Mouse (Mus musculus) embryonic fibroblast, embryonic 13.5 days (primary cell): ENCODE measurements at regions not wholly inside any gene's neighbourhood (a gene's known extent, or its start where the extent isn't known, plus 50 kb on each side); places are given as distances from the start of the nearest gene placed in this dataset.

Source experiments
- H3K27ac ChIP-seq: 2 replicates; pipeline ENCODE4 v1.5.1; 2012; ENCODE audit warnings: low read length, control low read depth, inconsistent platforms; ENCODE audit not compliant: insufficient read depth
- H3K4me1 ChIP-seq: 2 replicates; pipeline ENCODE4 v1.6.1; 2011; ENCODE audit warnings: low read length; ENCODE audit not compliant: control insufficient read depth, insufficient read depth
- H3K4me3 ChIP-seq: 2 replicates; pipeline ENCODE4 v1.5.1; 2011; ENCODE audit warnings: mild to moderate bottlenecking, control low read depth, low read length; ENCODE audit not compliant: insufficient read depth
- CTCF ChIP-seq: IDR thresholded peaks from 2 replicates; pipeline ENCODE4 v1.5.1; 2011; ENCODE audit warnings: mild to moderate bottlenecking, control low read depth, low read length, moderate library complexity, borderline replicate concordance; ENCODE audit not compliant: insufficient read depth
- POLR2A ChIP-seq: IDR thresholded peaks from 2 replicates; pipeline ENCODE4 v1.6.1; 2011; ENCODE audit warnings: low read depth, mild to moderate bottlenecking, control low read depth, low read length, moderate library complexity

DNA sequence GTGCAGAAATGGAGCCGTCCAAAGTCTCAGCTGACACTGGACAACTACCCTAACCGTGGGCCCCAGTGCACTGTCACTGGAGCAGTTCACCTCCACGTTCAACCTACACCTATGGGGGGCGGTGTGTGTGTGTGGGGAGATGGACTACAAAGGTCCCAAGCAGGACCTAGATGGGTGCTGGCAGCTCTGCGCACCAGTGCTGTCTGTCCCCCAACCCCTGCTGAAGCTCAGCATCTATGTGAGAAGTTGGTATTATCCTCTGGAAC, 117.7 kb upstream of the Lhx1 start:
- TF ChIP-seq CTCF (no peak), POLR2A (no peak)
- Histone ChIP-seq H3K4me3 (no peak overlapping the region), H3K27ac (no peak overlapping the region), H3K4me1 (no peaks in the 10 kb centered on the region)

DNA sequence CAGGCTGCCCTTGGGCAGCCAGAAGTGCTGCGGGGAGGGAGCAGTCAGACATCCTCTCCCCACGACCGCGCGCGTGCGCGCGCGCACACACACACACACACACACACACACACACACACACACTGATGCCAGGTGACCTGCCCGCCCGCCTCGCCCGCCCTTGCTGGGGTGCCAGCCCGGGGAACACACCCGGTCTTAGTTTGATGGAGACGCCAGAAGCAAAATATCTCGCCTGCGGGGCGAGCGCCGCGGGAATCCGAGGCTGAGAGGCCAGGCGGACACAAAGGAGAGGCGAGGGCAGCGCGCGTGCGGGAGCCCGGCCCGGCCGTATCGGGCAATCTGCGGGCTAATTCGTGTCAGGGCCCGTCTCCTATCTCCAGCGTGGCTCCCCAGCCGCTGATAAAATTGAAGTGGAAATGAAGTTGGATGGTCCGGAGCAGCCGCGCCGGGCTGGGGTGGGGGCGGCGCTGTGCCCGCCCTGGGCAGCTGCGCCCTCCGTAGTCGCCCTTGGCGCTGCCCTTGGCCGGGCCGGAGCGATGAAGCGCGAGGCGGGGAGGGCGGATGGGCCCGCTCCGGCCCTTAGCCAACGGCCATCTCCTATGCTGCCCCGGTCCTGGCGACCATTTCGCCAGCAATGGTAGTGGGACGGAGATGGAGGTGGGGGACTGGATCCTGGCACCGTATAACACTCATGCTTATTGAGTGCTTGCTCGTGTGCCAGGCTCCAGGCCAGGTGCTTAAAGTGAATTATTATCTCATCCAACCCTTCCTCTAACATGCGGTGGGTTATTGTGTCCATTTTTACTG, 117.2 kb upstream of the Lhx1 start:
- TF ChIP-seq CTCF, result no peak
- no peak for TF ChIP-seq POLR2A
- H3K4me3 ChIP-seq, result no peak overlapping the region
- no peak overlapping the region for H3K27ac ChIP-seq
- H3K4me1 ChIP-seq, result no peaks in the 10 kb centered on the region

DNA sequence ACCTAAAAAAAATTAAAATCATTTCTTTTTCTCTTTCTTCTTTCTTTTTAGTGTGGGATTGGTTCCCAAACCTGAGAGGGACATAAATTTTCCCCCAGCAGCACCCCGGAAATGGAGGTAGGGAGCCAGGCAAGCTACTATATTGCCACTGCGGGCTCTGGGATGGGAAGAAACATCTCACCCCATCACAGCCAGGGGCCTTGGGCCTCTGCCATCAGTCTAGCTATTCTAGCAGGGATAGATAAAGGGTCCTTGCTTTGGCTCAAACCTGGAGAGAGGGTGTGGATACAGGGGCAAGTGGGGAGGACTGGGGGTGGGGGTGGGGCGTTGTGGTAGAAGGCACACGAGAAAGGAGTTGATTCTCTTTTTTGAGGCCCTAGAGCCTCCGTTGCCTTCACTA, 116.3 kb upstream of the Lhx1 start:
- no peak overlapping the region for H3K4me3 ChIP-seq
- TF ChIP-seq POLR2A (no peak), CTCF (no peak)
- H3K4me1 ChIP-seq, result no peaks in the 10 kb centered on the region
- no peak overlapping the region for H3K27ac ChIP-seq

DNA sequence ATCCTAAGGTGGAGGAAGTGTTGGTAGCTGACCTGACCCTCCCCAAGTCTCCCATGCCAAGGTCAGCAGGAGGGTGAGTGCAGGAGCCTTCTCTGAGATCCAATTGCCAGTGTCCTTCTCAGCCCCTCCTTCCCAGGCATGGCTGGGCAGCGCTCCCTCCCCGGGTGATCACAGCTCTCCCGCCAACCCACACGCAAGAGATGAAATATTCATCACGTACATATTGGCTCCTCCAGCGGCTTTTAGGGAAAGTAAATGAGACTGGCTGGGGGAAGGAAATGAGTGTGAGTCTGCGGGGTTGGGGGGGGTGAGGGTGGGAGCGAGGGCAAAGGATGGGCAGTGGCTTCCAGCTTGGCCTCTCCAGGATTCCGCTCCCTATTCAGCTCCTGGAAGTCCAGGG, 113.0 kb upstream of the Lhx1 start:
- Histone ChIP-seq H3K4me3 (no peak overlapping the region), H3K27ac (no peak overlapping the region), H3K4me1 (no peaks in the 10 kb centered on the region)
- TF ChIP-seq POLR2A (no peak), CTCF (no peak)

DNA sequence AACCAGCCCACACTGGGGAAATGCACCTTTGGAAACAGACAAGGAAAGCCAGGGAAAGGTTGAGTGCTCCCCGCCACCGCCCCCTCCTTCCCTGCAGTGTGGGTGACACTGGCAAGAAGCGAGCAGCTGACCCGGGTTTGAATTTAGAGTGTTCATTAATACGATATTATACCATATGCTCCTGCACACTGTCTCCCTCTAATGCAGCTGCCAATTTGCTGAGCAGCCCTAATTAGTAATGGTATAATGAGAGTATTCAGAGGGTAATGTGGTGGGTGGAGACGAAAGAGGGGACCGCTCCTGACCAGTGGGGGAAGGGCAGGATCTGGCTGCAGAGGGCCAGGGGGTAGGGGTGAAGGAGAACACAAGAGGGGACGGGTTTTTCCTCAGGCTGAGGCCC, 111.9 kb upstream of the Lhx1 start:
- Histone ChIP-seq H3K4me1 (no peaks in the 10 kb centered on the region), H3K27ac (no peak overlapping the region), H3K4me3 (no peak overlapping the region)
- TF ChIP-seq CTCF, result no peak

DNA sequence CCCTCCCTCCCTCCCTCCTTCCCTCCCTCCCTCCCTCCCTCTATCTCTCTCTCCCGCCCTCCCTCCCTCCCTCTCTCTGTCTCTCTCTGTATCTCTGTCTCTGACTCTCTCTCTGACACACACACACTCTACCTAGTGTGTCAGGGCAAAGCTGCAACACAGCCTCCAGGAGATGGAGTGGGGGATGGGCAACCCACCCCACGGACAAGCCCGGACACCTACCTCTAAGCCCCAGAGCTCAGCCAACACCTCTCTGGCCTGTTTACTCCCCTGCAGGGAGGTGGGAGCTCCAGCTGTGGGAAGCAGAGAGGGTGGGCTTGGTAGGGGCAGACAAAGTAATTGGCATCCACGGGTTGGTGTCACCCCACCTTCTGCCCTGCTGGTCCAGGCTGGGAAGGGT, 109.7 kb upstream of the Lhx1 start:
- Histone ChIP-seq H3K4me3 (no peak overlapping the region), H3K27ac (no peak overlapping the region), H3K4me1 (no peaks in the 10 kb centered on the region)
- TF ChIP-seq CTCF (no peak), POLR2A (no peak)

DNA sequence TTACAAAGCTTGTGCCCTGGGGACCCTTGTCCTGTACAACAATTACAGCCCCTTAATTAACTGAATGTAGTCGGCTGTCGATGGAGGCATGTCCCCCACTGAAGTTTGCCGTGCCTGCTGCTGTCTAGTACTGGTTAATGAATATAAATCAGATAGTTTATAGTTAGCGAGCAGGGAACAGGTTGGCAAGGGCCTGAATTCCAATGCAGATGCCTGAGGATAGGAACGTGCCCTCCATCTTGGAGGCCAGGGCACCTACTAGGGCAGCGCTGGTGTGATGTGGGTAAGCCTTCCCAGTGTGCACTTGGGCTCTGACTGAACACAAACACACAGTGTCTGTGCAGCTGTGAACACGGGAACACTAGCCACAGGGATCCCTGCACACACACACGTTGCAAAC, 108.0 kb upstream of the Lhx1 start:
- no peaks in the 10 kb centered on the region for H3K4me1 ChIP-seq
- H3K4me3 ChIP-seq, result no peak overlapping the region
- TF ChIP-seq POLR2A (no peak), CTCF (no peak)

DNA sequence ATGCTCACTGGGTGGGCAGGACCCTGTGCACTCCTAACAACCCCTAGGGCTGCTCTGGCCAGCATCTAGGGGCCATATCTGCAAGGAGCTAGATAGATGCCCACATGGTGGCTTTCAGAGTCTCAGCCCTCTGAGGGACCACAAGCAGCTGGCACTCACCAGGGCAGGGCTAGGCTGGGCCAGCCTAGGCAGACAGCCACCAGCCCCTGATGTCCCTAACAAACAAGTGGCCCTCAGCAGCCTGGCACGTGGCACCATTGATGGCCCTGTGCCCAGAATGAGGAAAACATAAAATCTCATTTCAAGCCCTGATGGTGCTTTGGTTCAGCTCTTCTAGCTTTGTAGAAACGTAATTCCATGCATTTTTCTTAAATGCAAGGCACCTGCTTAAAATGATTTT, 102.8 kb upstream of the Lhx1 start:
- H3K4me1 ChIP-seq, result no peaks in the 10 kb centered on the region
- H3K4me3 ChIP-seq, result no peak overlapping the region
- TF ChIP-seq CTCF, result no peak
- no peak for TF ChIP-seq POLR2A
- H3K27ac ChIP-seq, result no peak overlapping the region

More for the DNA sequence above, 108.0 kb upstream of the Lhx1 start:
- no peak overlapping the region for H3K27ac ChIP-seq

DNA sequence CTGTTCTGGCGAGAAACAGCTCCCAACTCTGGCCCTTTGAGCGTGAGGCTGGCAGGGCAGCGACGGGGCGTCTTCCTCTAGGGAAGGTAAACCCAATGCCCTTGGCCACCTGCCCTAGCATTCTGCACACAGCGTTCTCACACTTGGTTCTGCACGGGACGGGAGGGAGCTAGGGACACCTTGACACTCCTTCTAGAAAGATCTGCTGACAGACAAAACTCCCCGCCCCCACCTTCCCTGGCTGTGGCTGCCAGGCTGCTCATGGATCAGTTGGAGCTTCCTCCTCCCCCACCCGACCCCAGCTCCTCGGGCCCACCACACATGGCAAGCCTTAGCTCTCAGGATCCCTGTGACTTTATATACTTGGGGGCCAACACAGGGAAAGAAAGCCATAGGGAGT, 102.3 kb upstream of the Lhx1 start:
- no peak overlapping the region for H3K4me3 ChIP-seq
- no peaks in the 10 kb centered on the region for H3K4me1 ChIP-seq
- TF ChIP-seq POLR2A (no peak), CTCF (no peak)
- no peak overlapping the region for H3K27ac ChIP-seq

DNA sequence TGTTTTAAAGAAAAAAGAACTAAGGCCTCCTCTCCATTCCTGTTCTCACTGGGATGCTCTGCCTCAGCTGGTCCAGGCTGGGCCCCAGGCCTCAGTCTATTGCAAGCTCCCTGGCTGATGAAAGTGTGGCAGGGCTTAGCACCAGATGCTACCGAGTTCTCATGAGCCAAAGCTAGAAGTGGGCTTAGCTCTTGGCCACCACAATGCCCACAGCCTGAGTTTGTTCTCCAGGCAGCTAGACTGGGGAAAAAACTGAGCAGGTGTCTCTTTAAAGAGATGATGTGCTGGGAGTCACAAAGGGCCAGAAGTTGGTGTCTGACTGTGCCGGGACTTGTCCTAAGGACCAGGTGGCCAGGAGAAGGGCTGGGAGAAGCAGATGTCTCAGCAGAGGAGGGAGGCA, 101.9 kb upstream of the Lhx1 start:
- Histone ChIP-seq H3K4me3 (no peak overlapping the region), H3K27ac (no peak overlapping the region), H3K4me1 (no peaks in the 10 kb centered on the region)
- TF ChIP-seq CTCF (no peak), POLR2A (no peak)

DNA sequence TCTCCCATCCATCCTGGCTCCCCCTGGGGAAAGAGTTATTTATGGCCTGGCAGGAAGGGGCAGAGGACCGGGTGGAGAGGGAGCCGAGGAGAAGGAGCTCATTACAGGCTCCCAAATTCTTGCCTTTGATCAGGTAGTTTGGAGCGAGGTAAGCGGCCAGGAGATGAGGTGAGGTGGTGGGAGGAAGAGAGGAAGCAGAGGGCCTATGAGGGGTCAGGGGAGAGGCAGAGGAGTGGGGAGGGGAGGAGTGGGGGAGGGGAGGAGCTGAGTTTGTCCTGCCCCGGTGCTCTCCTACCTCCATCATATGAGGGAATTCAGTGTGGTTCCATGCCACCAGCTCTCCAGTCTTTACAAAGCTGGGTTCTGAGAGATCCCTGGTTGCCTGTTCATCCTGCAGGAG, 98.8 kb upstream of the Lhx1 start:
- H3K4me3 ChIP-seq, result no peak overlapping the region
- no peak overlapping the region for H3K27ac ChIP-seq
- no peaks in the 10 kb centered on the region for H3K4me1 ChIP-seq
- no peak for TF ChIP-seq CTCF
- TF ChIP-seq POLR2A, result no peak
